Mouse (Mus musculus): ENCODE results near the gene Fam174a.

Fam174a gene

DNA sequence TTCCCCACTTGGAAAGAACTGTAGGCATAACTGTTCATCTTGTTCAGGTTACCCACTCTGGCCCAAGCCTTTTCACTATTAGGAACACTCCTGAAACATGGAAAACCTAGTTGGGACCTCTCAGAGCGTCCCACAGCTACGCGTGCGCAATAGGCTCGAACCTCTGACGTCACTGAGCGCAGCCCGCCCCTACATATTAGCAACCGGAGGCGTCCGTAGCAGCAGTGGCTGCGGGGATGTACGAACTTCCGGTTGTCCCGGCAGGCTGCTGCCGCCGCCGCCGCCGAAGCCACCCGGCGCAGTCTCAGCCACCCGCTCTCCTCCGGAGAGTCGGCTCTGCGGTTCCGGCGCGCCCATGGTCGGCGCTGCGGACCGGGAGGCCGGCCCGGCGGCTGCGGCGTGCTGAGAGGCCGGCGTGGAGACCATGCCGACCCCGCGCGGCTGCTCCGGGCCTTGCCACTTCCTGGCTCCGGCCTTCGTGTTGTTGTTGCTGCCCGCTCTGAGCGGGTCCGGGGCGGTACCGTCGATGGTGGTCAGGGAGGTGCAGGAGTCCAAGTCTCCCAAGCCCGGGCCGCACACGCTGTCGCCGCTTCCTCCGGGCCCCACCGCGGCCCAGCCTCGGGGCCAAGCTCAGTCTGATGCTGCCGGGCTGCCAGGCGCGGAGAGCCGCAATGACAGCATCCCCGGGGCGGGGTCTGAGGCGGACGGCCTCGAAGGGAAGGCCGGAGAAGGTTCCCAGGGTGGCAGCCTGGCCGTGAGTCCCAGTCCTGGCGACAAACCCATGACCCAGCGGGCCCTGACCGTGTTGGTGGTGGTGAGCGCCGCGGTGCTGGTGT lies at the start of gene Fam174a:
Gene Fam174a, plus strand, starts transcription at position 231 of the 836 bp plus-strand sequence.
- peak; percentile 96 for DNase-seq (ENCODE audit: low spot score)

DNA sequence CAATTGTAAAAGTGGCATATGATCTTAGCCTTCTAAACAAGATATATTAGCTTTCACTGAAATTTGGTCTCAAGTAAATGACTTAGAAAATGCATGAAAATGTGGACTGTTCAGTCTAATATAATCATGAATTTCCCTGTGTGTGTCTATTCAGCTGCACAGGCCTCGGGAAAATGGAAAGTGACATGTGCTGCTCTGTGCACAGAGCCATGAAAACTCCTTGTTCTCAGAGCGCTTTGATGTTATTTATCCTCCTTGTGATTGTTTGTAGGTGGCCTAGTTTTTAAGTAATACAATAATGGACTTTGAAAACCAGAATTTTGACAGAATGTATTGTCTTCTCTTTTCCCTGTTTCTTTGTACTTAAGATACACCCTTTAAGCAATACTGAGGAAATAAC lies 49.6 kb upstream of the Fam174a start:
- DNase-seq (ENCODE audit: low spot score), result no peak

DNA sequence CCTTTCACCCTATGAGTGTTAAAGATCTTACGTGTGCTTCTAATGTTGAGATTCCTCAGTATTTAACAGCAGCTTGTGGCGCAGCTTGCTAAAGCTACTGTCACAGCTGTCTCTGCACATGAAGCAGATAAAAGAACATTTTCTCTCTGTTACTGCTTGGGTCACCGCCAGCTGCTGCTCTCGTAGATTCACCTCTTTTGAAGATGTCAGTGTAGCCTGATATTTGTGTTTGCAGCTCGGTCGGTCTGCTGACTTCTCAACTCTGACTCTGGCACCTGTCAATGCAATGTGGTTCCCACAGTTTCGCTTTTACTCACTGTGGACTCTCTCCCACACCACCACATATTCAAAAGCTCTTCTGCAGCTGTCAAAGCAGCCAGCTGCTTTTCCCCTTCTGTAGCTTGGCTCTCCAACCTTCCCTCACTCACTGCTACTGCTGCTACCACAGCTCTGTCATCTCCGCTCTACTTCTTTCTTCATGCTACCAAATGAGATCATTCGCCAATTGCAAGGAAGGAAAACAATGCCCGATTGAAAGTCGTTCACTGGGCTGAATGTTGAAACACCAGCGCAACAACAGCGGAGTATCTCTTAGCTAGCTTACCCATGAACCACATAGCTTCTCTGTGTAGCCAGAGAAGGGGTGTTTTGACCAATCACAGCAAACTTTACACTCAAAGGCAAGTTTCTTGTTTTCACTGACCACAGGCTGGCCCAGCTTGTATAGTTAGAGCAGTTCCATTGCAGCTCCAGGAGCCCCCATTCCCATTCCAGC lies 45.3 kb upstream of the Fam174a start:
- DNase-seq (ENCODE audit: low spot score), result peak; percentile 8

DNA sequence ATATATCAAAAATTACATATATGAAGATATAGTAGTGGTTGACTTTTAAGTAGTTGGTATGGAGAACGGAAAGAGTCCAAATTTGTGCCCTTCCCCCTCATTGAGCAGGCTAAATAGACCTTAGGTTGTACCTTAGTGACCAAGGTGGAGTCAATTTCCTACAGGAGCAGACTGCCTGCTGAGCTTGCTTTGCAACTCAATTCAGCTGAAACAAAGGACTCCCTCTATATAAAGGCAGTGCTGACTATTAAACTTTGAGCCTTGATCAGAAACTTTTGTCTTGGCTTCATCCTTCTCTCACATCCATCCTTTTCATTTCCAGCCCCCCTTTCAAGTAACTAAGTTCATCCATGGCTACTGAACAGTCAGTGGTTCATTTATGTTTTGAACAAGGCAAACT lies 40.1 kb upstream of the Fam174a start:
- no peak for DNase-seq (ENCODE audit: low spot score)

DNA sequence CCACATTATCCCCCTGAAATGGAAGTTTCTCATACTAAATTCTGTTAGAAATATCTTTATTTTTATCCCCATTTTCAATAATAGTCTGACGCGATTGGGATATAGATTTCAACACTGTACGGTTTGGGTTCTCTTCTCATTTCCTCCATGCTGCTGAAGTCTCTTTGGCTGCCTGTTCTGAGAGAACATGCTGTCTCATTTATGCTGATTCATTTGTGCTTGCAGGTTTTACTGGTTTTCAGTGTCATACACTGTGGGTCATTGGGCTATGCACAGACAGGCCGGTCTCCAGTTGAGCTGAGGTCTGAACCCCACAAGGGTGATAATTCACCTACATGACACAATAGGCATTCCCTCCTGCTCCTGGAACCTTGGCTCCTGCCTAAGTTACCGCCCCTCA lies 5.1 kb upstream of the Fam174a start:
- DNase-seq (ENCODE audit: low spot score), result no peak

DNA sequence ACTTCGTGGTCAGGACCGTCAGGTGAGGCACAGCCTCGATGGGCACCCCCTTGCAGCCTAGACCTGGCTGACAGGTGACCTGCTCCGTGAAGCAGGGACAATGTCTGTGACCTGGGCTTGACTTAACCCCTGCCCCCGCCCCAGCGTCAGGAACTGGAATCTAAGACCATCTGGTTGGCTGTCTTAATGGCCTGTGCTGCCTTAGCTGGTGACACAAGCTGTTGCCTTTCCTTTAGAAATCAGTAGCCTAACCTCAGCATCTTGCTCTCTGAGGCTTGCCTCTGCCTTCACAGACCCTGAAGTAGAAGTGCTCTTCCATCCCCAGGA lies 769 bp downstream of the Fam174a start:
- no peak for DNase-seq (ENCODE audit: low spot score)

DNA sequence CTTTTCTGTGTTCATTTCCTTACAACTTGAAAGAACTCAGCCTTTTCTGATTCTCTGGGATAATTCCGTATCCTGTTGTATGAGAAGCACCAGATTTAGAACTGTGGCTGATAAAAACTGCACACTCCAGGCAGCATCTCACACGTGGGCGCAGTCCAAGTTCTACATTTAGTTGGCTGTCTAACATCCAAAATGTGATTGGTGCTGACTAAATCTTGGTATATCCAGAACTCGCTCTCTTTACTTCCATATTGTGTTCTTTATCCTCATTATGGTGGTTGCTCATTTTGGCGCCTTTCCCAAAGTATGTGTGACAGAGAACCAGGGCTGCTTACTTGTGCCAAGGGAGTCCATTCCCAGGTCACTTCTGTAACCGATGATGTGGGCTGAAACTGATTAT lies 2.6 kb downstream of the Fam174a start:
- no peak for DNase-seq (ENCODE audit: low spot score)

DNA sequence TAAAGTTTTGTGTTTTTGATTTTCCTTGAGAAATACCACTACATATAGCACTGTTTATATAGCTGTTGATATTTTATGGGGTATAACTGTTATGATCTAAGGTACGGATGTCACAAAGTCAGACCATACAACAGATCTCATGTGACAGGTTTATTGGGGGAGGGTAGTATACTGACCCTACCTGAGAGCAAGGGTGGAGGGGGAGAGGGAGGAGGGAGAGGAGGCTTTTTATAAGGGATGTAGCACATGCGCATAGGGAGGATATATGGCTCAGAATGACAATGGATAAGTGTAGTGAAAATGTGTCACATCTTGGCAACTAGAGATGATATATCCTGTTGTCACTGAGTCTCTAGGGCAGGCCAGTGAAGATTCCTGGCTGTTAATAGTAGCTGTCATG lies 8.8 kb downstream of the Fam174a start:
- DNase-seq (ENCODE audit: low spot score), result no peak

DNA sequence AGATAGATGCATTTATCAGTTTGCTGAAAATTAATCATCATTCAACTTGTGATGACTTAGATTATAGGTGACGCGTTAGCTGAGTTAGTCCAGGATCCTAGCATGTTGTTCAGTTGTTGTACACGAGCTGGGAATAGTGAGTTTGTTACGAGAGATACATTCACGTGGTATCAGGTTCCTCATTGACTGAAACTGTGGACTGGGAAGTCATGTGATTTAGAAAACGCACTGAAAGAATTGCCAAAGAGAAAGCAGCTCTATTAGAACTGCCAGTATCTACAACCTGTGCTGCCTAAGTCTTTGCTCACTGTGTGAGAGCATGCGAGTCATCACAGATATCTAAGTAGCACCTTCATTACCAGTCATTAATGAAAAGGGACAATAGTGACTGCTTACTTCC lies 9.6 kb downstream of the Fam174a start:
- peak; percentile 10 for DNase-seq (ENCODE audit: low spot score)

DNA sequence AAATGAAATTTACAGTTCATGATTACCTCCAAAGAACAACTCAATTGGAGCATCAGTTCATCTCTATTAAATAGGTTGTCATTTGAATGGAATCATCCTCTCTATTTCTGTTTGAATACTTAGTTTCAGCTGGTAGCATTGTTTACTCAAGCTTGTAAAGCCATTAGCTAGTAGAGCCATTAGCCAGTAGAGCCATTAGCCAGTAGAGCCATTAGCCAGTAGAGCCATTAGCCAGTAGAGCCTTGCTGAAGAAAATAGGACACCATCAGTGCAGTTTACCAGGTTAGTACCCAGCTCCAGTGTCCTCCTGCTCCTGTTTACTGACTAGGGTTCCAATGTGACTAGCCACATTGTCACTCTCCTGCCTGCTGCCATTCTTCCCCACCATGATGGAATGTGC lies 13.4 kb downstream of the Fam174a start:
- DNase-seq (ENCODE audit: low spot score), result no peak

DNA sequence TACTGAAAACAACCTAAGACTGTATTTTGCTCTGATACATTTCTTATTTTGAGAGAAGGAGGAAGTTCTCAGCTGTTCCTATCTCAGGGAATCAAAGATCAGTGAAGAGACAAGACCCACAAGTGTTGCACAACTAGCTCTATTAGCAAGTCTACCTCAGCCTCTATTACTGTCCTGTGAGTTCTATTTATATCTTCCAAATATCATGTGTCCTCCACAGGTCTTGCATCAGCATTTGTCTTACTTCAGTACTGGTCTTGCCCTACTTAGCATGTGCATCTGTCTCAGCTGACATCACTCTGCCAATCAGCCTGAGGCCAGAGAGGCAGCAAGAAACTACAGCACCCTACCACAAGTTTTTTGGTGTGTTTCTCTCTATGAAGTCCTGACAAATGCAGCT lies 26.2 kb downstream of the Fam174a start:
- no peak for DNase-seq (ENCODE audit: low spot score)

DNA sequence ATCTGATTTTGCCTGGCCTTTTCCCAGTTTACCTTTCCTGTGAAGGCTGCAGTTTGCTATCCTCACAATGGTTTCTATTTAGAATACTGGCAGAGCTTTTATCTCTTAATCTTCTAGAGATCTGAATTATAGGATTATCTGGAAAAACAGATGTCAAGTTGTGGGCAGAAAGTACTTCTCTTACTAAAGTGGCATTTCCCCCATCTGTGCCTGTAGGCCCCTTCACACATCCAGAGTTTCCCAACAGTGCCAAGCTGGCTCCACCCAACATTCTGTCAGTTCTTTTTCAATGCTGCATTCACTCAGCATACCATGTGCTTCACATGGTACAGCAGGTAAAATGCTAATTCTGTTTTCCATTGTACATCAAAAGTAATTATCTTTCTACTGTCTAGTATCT lies 28.8 kb downstream of the Fam174a start:
- DNase-seq (ENCODE audit: low spot score), result no peak

DNA sequence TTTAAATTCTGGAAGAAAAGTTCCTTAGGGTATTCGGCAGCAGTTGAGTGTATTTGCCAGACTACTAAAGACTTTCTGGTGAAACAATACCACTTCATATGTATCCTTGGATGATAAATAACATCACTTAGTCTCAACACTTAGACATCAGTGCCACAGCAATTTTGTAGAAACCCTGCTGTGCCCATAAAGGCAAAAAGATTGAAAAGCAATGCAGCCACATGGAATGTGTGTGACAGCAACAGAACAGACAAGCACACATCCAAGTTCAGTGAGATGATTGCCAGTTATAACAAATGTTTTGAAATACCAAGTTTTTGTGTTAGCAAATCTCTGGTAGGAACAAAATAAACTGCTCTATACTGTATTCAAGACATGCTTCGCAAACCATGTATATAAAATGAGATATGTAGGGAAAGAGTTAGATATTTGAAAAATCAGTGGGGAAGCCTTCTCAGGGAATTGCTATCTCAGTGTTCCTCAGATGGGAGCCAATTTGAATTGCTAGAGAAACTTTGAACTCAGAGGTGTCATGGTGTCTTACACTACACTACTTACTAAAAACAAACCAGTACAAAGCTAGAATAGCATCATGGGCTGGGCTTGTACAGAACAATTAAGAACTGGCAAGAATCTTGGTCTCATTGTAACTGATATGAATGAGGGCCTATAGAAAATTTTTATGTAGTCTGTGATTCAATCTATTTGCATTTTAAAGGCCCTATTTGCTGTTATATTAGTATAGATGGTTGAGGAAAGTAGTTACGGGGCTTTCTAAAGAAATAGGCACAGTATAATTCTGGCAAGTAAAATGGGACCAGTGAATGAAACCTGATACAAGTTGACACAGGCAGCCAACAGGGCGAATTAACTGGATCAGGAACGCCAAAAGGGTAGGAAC lies 30.4 kb downstream of the Fam174a start:
- no peak for DNase-seq (ENCODE audit: low spot score)

DNA sequence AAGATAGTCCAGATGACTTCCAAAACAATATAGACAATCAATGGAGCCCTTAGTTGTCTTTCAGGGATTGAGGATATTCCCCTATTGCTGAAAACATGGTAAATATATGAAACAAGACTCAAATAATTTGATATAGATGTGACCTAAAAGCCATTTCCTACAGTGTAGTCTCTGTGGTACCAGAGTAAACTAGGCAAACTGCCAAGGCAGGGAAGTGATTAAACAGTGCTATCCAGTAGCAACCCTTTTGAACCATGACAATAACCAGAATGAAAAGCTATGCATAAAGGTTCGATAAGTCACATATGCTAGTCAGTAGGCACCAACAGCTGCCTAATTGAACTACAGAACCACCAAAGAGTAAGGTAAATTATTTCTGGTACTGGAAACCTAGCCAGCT lies 40.7 kb downstream of the Fam174a start:
- DNase-seq (ENCODE audit: low spot score), result no peak

DNA sequence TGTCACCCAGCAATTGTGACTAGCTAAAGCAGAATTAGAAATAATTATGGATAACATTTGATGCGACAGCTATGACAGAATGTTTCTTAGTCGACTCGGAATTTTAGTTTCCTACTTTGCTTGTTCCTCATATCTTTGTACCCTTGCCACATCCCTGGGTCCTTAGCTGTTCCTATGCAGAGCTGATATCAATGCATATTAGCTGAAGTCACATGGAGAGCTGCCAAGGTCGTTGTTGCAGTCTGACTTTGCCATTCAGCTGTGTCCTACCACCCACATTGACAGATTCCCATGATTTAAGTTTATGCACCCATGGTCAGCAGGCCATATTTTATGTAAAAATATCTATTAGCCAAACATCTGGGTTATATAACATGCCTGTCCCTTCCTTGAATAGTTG lies 43.5 kb downstream of the Fam174a start:
- no peak for DNase-seq (ENCODE audit: low spot score)

DNA sequence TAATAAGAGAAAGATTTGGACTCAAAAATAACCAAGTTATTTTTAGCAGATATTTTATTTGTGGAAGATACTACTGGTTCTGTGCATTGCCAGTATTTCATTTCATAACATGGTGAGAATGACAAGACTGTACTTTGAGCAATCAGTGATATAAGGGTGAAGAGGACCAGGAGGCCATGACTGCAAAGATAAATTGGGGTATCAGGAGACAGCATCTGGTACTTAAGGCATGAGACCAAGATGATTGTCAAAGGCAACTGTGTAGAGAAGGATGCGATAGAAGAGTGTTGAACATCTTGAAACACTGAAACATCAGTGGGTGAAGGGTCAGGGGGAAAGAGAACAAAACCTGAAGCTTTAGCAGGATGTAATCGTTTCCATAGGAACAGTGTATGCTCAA lies 50.3 kb downstream of the Fam174a start:
- DNase-seq (ENCODE audit: low spot score), result no peak

DNA sequence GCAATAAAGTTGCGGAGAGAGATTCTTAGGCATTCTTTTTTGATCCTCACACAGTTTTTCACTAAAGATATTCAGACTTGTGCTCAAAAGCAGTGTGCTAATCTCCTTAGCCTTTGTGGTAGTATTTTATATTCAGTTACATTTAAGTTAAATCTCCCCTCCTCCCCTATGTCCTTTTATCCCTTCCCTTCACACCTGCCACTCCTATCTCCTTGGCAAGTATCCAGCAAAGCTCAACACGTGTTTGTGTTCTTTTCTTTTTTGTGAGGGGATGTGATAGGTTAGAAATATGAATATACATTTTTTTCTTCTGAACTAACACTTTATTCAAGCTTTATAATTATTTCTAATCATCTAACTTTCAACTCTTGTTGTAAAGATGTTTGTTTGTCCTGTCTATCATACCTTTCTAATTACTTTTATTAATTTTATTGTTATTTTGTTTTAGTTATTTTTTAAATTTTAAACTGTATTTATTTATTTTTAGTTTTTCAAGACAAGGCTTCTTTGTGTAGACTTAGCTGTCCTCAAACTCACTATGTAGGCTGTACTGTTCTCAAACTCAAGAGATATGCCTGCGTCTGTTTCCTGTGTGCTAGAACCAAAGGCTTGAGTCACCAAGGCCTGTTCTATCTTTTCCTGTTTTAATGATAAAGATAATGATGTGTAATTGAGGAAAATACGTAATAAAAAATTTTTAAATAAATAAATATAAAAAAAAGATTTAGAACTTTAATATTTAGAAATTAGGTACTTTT lies 53.4 kb downstream of the Fam174a start:
- DNase-seq (ENCODE audit: low spot score), result no peak

DNA sequence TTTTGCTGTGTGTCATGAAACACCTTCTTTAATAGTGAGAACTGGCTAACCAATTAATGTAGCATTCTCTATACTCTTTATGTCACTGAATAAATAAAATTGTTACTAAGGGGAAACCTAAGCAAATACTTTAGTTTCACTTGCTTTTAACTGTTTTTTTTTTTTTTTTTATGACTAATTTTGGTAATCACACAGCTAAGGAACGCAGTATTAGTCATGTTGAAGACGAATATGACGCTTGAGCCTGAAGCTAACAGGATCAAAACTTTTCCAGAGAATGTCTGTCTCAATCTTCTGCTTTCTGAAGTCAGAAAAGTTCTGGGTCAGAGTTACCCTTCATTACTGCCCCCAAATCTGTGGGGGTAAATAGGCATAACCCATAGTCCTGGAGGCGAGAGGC lies 54.3 kb downstream of the Fam174a start:
- DNase-seq (ENCODE audit: low spot score), result no peak

DNA sequence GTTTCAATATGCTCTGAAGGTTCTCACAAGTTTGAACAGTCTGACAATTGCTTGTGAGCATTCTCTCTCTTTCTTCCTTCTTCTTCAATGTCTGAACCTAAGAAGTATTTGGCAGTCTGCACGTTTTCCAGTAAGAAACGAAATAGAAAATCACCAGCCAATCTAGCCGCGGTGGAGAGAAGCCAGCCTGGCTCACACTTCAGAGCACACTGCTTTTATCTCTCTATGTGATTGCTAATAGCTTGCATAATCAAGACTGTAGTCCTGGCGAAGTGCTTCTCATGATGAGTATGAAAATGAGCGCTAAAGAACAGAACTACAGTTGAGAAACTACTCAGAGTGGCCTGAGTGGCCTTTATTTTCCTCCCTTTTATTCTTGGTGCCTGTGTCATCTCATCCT lies 62.0 kb downstream of the Fam174a start:
- DNase-seq (ENCODE audit: low spot score), result no peak

DNA sequence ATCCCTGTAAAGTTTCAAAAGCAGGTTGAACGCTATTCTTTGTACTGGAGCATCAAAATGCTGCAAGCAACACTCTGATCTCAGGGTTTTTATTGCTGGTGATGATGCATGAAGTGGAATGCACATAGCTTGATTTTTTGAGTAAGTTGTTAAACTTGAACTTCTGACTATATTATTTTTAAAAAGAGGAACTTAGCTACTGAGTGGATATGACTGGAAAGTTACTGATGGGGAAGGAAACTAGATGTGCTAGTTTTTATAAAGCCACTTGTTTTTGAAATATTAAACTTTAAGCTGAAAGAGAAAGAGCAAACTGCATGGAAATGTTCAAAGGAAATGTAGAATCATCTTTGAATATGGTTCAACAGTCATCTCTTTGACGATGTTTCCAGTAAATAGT lies 67.6 kb downstream of the Fam174a start:
- no peak for DNase-seq (ENCODE audit: low spot score)
